Mouse (Mus musculus) E14TG2a.4 (cell line): Measurements from ENCODE around the gene Gtf2e1.

Experiments used
- H3K27me3 ChIP-seq: 2 replicates; pipeline ENCODE4 v1.6.1; 2014; ENCODE audit warnings: low read length, control low read depth; ENCODE audit not compliant: insufficient read depth
- H3K36me3 ChIP-seq: 2 replicates; pipeline ENCODE4 v1.6.1; 2014; ENCODE audit warnings: low read length, control low read depth; ENCODE audit not compliant: insufficient read depth
- H3K4me1 ChIP-seq: replicated peaks from 2 replicates; pipeline ENCODE4 v1.6.1; 2014; ENCODE audit warnings: low read depth, low read length, control low read depth
- H3K4me3 ChIP-seq: replicated peaks from 2 replicates; pipeline ENCODE4 v1.5.1; 2014; ENCODE audit warnings: mild to moderate bottlenecking, low read length
- H3K9me3 ChIP-seq: 2 replicates; pipeline ENCODE4 v1.6.1; 2014; ENCODE audit warnings: low read length, control low read depth
- CTCF ChIP-seq: conservative IDR thresholded peaks from 2 replicates; pipeline ENCODE4 v1.5.1; 2014; ENCODE audit warnings: low read length
- NANOG ChIP-seq: IDR thresholded peaks from 2 replicates; pipeline ENCODE4 v1.6.1; 2014; ENCODE audit warnings: borderline replicate concordance, low read length, mixed read lengths
- POU5F1 ChIP-seq: IDR thresholded peaks from 2 replicates; pipeline ENCODE4 v1.6.1; 2014; ENCODE audit warnings: low read length, borderline replicate concordance

Gtf2e1 gene

GRCm38 (mm10) chr16:37478311-37479291 lies 61.0 kb downstream of the Gtf2e1 start:
- Histone ChIP-seq H3K27me3 (no peaks in the 10 kb centered on the region), H3K9me3 (peaks cover 19% of the 10 kb centered on the region), H3K4me3 (no peak overlapping the region), H3K4me1 (no peaks in the 10 kb centered on the region), H3K36me3 (no peaks in the 10 kb centered on the region)
- TF ChIP-seq CTCF (no peak), NANOG (no peak), POU5F1 (no peak)

DNA sequence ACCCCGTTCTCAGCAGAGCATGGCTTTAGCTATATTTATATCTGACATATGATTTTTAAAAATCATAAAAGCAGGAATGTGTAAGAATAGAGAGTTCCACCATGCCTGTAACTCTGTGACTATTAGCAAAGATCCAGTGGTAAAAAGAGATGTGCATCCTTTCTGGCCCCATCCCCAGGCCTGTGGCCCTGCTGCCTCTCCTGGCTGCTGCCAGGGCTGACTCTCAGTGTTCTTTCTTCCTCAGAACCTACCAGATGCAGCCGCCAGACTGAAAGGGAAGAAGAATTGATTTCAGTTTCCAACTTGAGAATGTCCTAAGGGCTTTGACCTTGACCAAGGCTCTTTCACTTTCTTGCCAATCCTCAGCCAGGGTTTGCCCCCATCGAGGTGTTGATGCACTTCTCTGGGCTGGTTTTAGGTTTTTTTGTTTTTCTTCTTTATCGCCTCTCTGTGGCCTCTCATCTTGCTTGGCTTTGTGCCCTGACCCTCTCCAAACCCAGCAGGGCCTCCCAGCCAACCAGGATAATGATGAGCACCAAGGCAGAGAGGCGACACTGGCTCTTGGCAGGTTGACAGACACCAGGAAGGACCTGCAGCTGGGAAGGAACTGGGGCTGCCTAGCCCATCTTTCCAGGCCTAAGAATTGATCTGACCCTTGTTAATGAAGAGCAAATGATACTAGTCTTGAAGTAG lies 66.8 kb downstream of the Gtf2e1 start:
- no peak overlapping the region for H3K4me3 ChIP-seq
- H3K36me3 ChIP-seq: no peaks in the 10 kb centered on the region
- TF ChIP-seq POU5F1 (no peak), CTCF (no peak), NANOG (no peak)
- H3K27me3 ChIP-seq: no peaks in the 10 kb centered on the region
- no peaks in the 10 kb centered on the region for H3K4me1 ChIP-seq
- peaks cover 16% of the 10 kb centered on the region for H3K9me3 ChIP-seq

GRCm38 (mm10) chr16:37469595-37469994 lies 70.0 kb downstream of the Gtf2e1 start:
- H3K36me3 ChIP-seq: no peaks in the 10 kb centered on the region
- TF ChIP-seq POU5F1: no peak
- TF ChIP-seq NANOG: no peak
- no peak for TF ChIP-seq CTCF
- H3K4me1 ChIP-seq: no peaks in the 10 kb centered on the region
- no peaks in the 10 kb centered on the region for H3K9me3 ChIP-seq
- no peak overlapping the region for H3K4me3 ChIP-seq
- H3K27me3 ChIP-seq: no peaks in the 10 kb centered on the region

GRCm38 (mm10) chr16:37463981-37464380 lies 75.6 kb downstream of the Gtf2e1 start:
- Histone ChIP-seq H3K36me3 (no peaks in the 10 kb centered on the region), H3K4me3 (no peak overlapping the region), H3K4me1 (no peaks in the 10 kb centered on the region), H3K9me3 (no peaks in the 10 kb centered on the region), H3K27me3 (no peaks in the 10 kb centered on the region)
- TF ChIP-seq POU5F1: no peak
- no peak for TF ChIP-seq CTCF
- TF ChIP-seq NANOG: no peak

DNA sequence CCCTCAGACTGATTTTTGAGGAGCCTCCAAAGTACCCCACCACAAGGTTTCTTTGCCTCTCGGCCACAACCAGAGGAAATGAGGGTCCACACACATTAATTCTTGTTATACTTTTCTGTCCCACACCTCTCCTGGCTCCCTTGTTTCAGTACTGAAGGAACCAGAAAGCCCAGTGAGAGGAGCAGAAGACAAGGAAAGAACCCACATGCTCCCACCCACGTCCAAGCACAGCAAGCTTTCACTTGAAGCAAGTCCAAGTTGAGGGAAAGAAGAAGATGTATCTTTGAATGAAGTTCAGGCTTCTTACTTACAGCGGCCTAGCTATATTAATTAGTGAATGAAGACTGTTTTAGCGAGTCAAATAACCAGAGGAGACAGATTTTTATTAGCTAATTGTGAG lies 76.7 kb downstream of the Gtf2e1 start:
- no peak for TF ChIP-seq CTCF
- H3K4me1 ChIP-seq: no peaks in the 10 kb centered on the region
- H3K36me3 ChIP-seq: no peaks in the 10 kb centered on the region
- no peaks in the 10 kb centered on the region for H3K27me3 ChIP-seq
- no peaks in the 10 kb centered on the region for H3K9me3 ChIP-seq
- no peak overlapping the region for H3K4me3 ChIP-seq

DNA sequence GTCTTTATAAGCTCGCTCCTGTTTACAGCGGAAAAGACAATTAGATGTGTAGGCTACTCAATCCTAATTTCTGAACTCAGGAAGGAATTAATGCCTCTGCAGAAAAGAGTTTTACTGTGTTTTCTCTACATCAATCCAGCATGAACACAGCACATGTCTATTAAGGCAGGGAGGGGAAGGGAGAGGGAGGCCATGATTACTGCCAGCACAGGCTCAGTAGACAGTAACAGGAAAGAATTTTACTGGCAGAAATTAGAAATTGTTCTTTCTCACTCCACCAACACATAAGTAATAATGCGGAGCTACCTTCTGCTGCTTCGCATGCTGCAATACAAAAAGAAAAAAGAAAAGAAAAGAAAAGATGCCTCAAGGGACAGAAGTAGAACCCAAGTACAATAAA lies 78.0 kb downstream of the Gtf2e1 start:
- no peak overlapping the region for H3K4me3 ChIP-seq
- H3K4me1 ChIP-seq: no peaks in the 10 kb centered on the region
- TF ChIP-seq NANOG (no peak), POU5F1 (no peak), CTCF (no peak)
- H3K9me3 ChIP-seq: no peaks in the 10 kb centered on the region
- H3K36me3 ChIP-seq: no peaks in the 10 kb centered on the region
- no peaks in the 10 kb centered on the region for H3K27me3 ChIP-seq
